Mouse (Mus musculus) forebrain, embryonic 14.5 days (tissue): ENCODE data around the gene Ccdc117. TPM values are rescaled to one million over a fixed set of nuclear protein-coding genes. Genes with fewer than 3 reads are reported as not detected.

Experiments
- ATAC-seq: fragments of 200-750 bp; cut with Nextera tagmentation; 2 replicates; pipeline ENCODE4 v1.8.0; 2017; ENCODE audit warnings: mild to moderate bottlenecking, moderate library complexity
- DNase-seq: peaks from one replicate; pipeline ENCODE4 v3.0.0-alpha.2; 2015; ENCODE audit warnings: low spot score
- H3K27ac ChIP-seq: fragments of 300-500 bp; sonication (generic); 2 replicates; pipeline ENCODE4 v1.5.1; 2014; ENCODE audit warnings: low read depth, mild to moderate bottlenecking, control low read depth, low read length, moderate library complexity
- H3K27me3 ChIP-seq: fragments of 300-500 bp; sonication (generic); replicated peaks from 2 replicates; pipeline ENCODE4 v1.6.1; 2014; ENCODE audit warnings: low read length, control low read depth, mixed read lengths; ENCODE audit not compliant: control insufficient read depth, insufficient read depth
- H3K36me3 ChIP-seq: fragments of 300-500 bp; sonication (generic); 2 replicates; pipeline ENCODE4 v1.6.1; 2014; ENCODE audit warnings: low read length, control low read depth; ENCODE audit not compliant: control insufficient read depth, insufficient read depth
- H3K4me1 ChIP-seq: fragments of 300-500 bp; sonication (generic); 2 replicates; pipeline ENCODE4 v1.6.1; 2014; ENCODE audit warnings: antibody characterized with exemption, low read length, control low read depth; ENCODE audit not compliant: control insufficient read depth, insufficient read depth
- H3K4me2 ChIP-seq: fragments of 300-500 bp; sonication (generic); 2 replicates; pipeline ENCODE4 v1.6.1; 2014; ENCODE audit warnings: mild to moderate bottlenecking, control low read depth, low read length
- H3K4me3 ChIP-seq: fragments of 300-500 bp; sonication (generic); 2 replicates; pipeline ENCODE4 v1.5.1; 2014; ENCODE audit warnings: low read depth, low read length, control low read depth
- H3K9ac ChIP-seq: fragments of 300-500 bp; sonication (generic); 2 replicates; pipeline ENCODE4 v1.6.1; 2014; ENCODE audit warnings: mild to moderate bottlenecking, low read length, control low read depth, moderate library complexity
- H3K9me3 ChIP-seq: fragments of 300-500 bp; sonication (generic); replicated peaks from 2 replicates; pipeline ENCODE4 v1.6.1; 2016; ENCODE audit warnings: low read length, control low read depth, mixed read lengths; ENCODE audit not compliant: control insufficient read depth
- WGBS: fragments of 180-500 bp; shearing (Covaris S2); extraction: QIAGEN DNeasy Blood & Tissue Kit; methylation state at CpG from one replicate; pipeline ENCODE4 v1.1.7; 2014; 5-methylcytosine and 5-hydroxymethylcytosine counted together
- polyA plus RNA-seq: library from polyadenylated mRNA; unstranded; fragments of >200 nt; fragmentation: Nextera tagmentation; extraction: Ambion mirVana; gene quantifications from 2 replicates; pipeline ENCODE4 v1.2.1, GENCODE M21; 2014

Gene Ccdc117
- polyA plus RNA-seq, 1 experiment from 2014 or later = 13.1 TPM

DNA sequence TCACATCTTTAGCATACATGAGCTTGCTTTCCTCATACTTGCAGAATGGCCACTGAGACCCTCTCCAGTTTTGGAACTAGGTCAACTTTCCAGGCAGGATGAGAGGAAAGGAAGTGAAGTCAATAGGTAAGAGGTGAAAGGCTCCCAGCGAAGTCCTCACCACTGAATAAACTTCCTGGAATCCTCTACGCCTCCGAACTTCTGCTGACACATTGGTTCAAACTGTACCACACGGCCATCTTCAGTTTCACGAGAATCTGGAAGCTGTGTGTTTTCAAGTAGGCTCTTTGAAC lies 31.9 kb downstream of the Ccdc117 start:
- H3K36me3 ChIP-seq = no peaks in the 10 kb centered on the region
- 85% methylated on average over 5 of the region's 5 CpGs for WGBS
- no peak for DNase-seq
- no peak overlapping the region for H3K4me2 ChIP-seq
- no peak overlapping the region for H3K4me3 ChIP-seq
- ATAC-seq = no peak
- no peaks in the 10 kb centered on the region for H3K27me3 ChIP-seq
- H3K4me1 ChIP-seq = no peaks in the 10 kb centered on the region
- H3K9me3 ChIP-seq = no peaks in the 10 kb centered on the region
- H3K9ac ChIP-seq = no peak overlapping the region
- H3K27ac ChIP-seq = no peak overlapping the region

DNA sequence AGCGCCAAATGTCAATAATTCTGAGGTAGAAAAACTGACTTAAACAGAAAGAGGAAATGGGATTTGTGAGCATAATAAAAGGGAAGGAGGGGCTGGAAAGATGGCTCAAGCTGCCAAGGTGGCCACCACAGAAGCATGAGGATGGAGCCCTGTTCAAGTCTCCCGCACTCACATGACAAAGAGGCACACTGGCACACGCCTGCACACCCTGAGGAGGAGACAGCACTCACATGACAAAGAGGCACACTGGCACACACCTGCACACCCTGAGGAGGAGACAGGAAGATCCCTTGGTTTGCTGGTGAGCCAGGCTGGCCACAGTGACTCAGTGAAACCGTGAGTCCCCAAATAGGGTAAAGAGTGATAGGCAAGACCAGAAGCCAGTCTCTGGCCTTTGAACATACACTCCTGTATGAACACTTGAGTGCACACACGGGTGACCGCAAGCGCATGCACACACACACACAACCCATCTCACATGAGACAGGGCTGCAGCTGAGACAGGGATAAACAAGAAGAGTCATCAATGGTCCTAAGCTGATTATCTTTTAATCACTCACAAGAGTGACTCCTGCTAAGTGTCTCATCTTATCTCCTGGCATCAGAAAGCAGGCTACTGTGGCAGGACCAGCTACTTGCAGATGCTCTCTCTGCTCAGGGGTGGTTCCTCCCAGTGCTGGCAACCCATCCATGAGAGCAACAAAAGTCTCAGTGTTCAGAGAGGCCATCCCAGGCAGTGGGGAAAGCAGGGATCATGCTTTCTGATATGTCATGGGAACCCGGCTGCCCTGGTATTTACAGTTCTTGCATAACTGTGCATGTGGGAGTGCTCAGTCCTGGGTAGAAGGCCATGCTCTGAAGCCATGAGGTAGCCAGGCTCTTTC lies 32.5 kb downstream of the Ccdc117 start:
- no peak for DNase-seq

DNA sequence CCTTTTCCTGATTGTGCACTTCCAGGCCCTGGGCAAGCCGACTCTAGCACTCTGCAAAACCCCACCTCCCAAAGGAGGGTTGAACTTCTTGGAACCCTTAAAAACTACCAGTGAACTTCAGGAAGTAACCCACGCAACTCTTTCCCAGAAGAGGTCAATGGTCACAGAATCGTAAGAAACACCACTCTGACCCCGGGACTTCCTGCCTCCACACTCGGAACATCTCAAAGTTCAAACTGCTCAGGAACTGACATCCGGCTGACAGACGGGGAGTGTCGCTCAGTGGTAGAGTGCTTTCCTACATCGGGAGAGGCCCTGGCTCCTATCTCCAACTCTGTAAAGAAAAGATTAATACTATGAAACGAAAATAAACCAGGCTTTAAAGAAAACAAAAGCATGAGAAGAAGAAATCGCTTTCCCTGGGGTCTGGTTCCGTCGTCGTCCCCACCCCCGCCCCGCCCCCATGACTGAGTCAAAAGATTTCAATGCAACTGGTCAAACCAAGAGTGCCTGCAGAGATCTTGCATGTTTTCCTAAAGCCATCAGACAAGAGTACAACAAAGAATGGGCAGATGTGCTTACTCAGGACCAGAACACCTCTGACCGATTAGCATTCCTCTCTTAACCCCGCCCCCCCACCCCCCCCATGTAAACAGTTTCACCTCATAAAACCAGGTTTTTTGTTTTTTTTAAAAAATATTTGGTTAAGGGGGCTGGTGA lies 36.0 kb downstream of the Ccdc117 start:
- H3K4me2 ChIP-seq = no peak overlapping the region
- no peak overlapping the region for H3K9ac ChIP-seq
- no peak for DNase-seq
- no peaks in the 10 kb centered on the region for H3K9me3 ChIP-seq
- H3K36me3 ChIP-seq = no peaks in the 10 kb centered on the region
- H3K27me3 ChIP-seq = no peaks in the 10 kb centered on the region
- no peak for ATAC-seq
- no peak overlapping the region for H3K27ac ChIP-seq
- H3K4me3 ChIP-seq = no peak overlapping the region
- 39% methylated on average over 18 of the region's 18 CpGs for WGBS
- H3K4me1 ChIP-seq = no peaks in the 10 kb centered on the region

More for the DNA sequence above, 32.5 kb downstream of the Ccdc117 start:
- Histone ChIP-seq H3K9me3 (no peaks in the 10 kb centered on the region), H3K4me3 (no peak overlapping the region), H3K27me3 (no peaks in the 10 kb centered on the region), H3K36me3 (no peaks in the 10 kb centered on the region), H3K4me2 (no peak overlapping the region), H3K27ac (no peak overlapping the region), H3K4me1 (no peaks in the 10 kb centered on the region), H3K9ac (no peak overlapping the region)
- ATAC-seq = no peak
- 85% methylated on average over 8 of the region's 8 CpGs for WGBS

DNA sequence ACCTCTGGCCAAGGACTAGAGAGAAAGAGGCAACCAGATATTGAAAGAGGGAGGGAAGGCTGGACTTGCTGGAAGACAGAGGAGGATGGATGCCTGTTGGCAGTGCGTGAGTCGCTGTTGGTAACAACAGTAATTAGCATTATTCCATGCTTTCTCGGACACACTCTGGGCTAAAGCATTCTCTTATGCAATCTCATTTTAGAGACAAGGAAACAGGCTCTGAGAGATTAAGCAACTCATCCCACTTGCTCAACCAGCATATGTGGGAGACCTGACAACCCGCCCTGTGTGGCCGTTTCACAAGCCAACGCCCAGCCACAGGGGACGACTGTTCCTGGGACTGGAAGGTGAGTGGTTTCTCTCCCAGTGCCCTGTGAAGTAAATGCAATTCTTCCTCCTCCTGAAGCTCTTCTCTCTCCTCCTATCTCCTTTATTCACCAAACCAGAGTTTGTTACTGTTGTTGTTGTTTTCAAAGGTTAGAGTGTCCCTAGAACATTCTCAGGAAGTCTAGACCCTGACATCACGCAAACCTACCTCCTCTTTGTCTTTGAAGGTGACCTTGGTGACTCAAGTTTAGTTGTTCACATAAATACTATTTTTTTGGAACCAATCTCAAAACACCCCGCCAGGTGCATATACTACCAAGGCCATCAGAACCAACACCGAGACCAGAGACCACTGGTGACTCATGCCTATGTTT lies 39.5 kb downstream of the Ccdc117 start:
- WGBS = 85% methylated on average over 10 of the region's 10 CpGs
- H3K9ac ChIP-seq = no peak overlapping the region
- H3K27me3 ChIP-seq = no peaks in the 10 kb centered on the region
- H3K27ac ChIP-seq = no peak overlapping the region
- DNase-seq (no peak), ATAC-seq (no peak)
- no peaks in the 10 kb centered on the region for H3K36me3 ChIP-seq
- no peak overlapping the region for H3K4me3 ChIP-seq
- no peak overlapping the region for H3K4me2 ChIP-seq
- H3K4me1 ChIP-seq = no peaks in the 10 kb centered on the region
- no peaks in the 10 kb centered on the region for H3K9me3 ChIP-seq

DNA sequence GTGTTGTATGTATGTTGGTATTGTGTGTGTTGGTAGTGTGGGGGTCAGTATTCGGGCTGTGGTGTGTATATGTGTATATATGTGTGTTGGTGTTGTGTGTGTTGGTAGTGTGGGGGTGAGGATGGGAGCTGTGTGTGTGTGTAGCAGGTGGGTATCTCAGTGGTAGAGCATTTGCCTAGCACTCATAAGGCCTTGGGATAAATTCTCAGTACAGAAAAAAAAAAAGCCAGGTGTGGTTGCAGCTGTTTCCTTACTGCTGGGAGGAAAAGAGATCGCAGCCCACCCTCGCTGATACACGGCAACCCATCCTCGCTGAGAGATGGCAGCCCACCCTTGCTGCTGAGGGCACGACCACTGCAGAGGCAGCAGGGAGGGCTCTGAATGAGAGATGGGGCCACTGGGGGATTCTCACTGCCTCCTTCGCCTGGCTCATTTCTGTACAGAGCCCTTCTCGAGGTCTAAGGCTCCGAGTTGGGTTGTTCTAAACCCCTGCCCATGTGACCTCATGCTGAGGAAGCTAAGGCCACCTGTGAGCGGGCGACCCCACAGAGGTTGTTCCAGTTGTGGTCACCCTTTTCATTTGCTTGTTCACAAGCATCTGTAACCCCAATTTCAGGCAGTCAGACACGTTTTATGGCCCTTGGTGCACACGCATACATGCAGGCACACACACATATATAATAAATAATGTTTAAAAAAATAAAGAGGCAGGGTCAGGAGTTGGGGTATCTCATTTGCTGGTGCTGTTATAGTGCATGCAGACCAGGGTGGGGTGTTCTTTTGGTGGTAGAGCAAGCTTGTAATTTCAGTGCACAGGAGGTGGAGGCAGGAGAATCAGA lies 40.9 kb downstream of the Ccdc117 start:
- no peak overlapping the region for H3K27ac ChIP-seq
- H3K9ac ChIP-seq = no peak overlapping the region
- H3K27me3 ChIP-seq = no peaks in the 10 kb centered on the region
- no peak overlapping the region for H3K4me3 ChIP-seq
- ATAC-seq (no peak), DNase-seq (no peak)
- no peaks in the 10 kb centered on the region for H3K36me3 ChIP-seq
- H3K4me2 ChIP-seq = no peak overlapping the region
- no peaks in the 10 kb centered on the region for H3K4me1 ChIP-seq
- H3K9me3 ChIP-seq = no peaks in the 10 kb centered on the region
- 82% methylated on average over 13 of the region's 13 CpGs for WGBS

DNA sequence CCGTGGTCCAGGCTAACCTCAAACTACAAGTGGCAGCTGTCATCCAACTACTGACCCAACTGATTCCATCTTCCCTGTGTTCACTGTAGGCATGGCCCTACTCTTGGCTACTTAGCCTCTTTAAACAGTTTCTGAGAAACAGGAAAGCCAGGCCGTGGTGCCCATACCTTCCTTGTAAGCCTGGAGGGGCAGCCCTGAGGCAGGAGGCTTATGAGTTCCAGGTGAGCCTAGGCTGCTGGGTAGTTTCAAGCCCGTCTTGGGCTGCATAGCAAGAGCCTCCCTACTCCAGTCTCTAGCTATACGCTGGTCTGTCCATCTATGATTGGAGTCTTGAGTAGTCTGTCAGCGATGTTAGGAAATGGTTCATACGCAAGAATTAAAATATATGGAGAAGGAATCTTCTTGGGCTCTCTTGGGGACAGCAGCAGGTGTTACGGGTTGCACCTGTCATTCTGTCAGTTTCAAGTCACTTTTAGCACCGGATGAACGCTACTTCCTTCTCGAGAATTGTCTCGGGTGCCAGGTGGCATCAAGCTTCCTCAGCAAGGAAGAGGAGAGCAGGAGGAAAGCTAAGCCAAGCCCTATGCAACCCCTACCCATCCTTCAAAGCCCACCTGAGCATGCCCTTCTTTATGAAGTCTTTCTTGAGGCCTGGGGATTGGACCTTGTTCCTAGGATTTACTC lies 41.9 kb downstream of the Ccdc117 start:
- H3K9ac ChIP-seq = no peak overlapping the region
- H3K27me3 ChIP-seq = no peaks in the 10 kb centered on the region
- H3K27ac ChIP-seq = no peak overlapping the region
- WGBS = 92% methylated on average over 11 of the region's 11 CpGs
- no peaks in the 10 kb centered on the region for H3K36me3 ChIP-seq
- no peak for DNase-seq
- H3K4me1 ChIP-seq = no peaks in the 10 kb centered on the region
- no peaks in the 10 kb centered on the region for H3K9me3 ChIP-seq
- H3K4me3 ChIP-seq = no peak overlapping the region
- H3K4me2 ChIP-seq = no peak overlapping the region
- ATAC-seq = no peak

DNA sequence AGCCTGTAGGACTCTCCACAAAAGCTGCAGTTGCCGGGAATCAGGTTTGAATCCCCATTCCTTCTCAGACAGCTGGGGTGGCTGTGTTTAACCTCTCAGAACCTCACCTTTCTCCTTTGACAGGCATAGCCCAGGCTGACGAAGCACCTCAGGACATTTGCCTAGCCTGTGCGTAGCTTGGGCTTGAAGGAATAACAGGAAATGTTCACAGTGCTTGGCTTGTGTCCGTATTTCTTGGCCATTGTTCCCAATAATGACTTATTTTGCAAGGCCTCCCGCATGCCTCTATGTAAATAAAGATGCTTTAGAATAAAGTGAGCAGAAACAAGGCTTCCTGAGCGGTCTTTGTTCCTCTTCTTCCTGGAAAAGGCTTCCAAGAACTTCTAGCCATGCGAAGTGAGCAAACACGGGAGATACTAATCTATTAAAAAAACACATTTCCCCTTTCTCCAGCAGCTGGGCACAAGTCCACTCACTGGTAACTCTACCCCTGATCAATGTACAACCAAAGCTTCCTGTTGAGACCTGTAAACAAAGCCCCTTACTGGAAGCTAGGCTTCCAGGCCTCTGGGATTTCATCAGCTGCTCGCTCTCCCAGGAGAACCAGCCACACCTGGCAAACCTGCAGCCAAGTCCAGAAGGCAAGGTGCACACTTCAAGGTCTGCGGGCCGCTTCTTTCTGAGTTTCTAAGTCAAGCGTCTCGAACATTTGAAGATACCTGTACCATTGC lies 42.9 kb downstream of the Ccdc117 start:
- no peak overlapping the region for H3K27ac ChIP-seq
- no peaks in the 10 kb centered on the region for H3K9me3 ChIP-seq
- no peak for DNase-seq
- H3K4me1 ChIP-seq = no peaks in the 10 kb centered on the region
- H3K9ac ChIP-seq = no peak overlapping the region
- WGBS = 80% methylated on average over 13 of the region's 13 CpGs
- ATAC-seq = no peak
- H3K4me3 ChIP-seq = no peak overlapping the region
- no peaks in the 10 kb centered on the region for H3K27me3 ChIP-seq
- no peaks in the 10 kb centered on the region for H3K36me3 ChIP-seq
- H3K4me2 ChIP-seq = no peak overlapping the region

DNA sequence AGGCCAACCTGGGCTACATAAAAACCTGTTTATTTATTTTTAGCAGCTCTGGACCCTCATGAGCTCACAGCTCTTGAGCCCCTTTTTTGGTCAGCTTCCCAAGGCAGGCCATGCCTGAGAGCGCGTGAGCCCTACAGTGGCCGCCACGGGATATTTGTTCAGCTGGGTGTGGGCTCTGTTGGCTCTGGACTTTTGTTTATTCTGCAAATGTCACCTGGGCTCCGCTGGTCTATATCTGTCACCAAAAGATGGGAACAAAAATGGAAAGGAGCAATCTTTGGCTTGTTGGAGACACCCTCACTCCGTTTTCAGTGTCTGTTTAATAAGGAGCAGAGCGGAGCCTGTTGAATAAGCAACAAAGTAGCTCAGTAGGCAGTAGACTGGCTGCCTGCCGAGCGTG lies 43.6 kb downstream of the Ccdc117 start:
- H3K27ac ChIP-seq = no peak overlapping the region
- 84% methylated on average over 9 of the region's 9 CpGs for WGBS
- H3K4me1 ChIP-seq = no peaks in the 10 kb centered on the region
- no peak overlapping the region for H3K4me3 ChIP-seq
- H3K9ac ChIP-seq = no peak overlapping the region
- H3K4me2 ChIP-seq = no peak overlapping the region
- ATAC-seq (no peak), DNase-seq (no peak)
- no peaks in the 10 kb centered on the region for H3K9me3 ChIP-seq
- H3K36me3 ChIP-seq = no peaks in the 10 kb centered on the region
- H3K27me3 ChIP-seq = no peaks in the 10 kb centered on the region
